Mouse (Mus musculus): ENCODE data around the gene March10. TPM values are rescaled to one million over a fixed set of nuclear protein-coding genes. Genes with fewer than 3 reads are reported as not detected.

Gene March10
- polyA plus RNA-seq, 1 experiment from 2014 or later = 0.31 TPM

DNA sequence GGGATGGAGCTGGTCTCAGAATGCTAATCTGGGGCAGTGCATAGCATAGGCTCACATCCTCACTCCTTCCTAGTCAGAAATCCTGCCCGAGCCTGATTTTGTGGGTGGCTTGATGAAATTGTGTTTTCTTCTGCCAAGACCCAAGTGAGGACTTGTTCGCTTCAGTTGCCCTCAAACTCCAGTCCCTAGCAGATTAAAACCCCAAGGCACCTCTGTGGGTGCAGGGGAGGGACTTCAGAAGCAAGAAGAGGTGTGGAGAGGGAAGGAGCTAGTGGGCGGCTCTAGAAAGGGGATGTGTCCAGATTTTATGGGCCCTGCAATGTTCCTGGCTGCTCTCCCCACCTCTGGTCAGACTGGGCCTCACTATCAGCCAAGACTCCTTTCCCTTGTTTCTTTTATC, 125.4 kb downstream of the March10 start:
- DNase-seq (ENCODE audit: low spot score) (no peak), ATAC-seq (replicated peaks; ENCODE audit: insufficient number of reproducible peaks, low FRiP score, low TSS enrichment, low read depth) (no peak)
- H3K4me3 ChIP-seq (ENCODE audit: low read depth, low read length) = no peak overlapping the region
- H3K36me3 ChIP-seq (replicated peaks; ENCODE audit: control insufficient read depth, insufficient read depth, low read depth, low read length) = peaks cover under 1% of the 10 kb centered on the region; the same call in 1 of the 2 replicates
- no peaks in the 10 kb centered on the region for H3K27me3 ChIP-seq (ENCODE audit: control insufficient read depth, insufficient read depth, low read length)
- H3K4me1 ChIP-seq (ENCODE audit: control insufficient read depth, insufficient read depth, low read length) = no peaks in the 10 kb centered on the region
- no peak overlapping the region for H3K27ac ChIP-seq (replicated peaks; ENCODE audit: low read depth, low read length)
- H3K4me2 ChIP-seq (ENCODE audit: low read depth, low read length) = no peak overlapping the region
- H3K9me3 ChIP-seq (replicated peaks; ENCODE audit: control insufficient read depth, low read length) = no peaks in the 10 kb centered on the region
- H3K9ac ChIP-seq (replicated peaks; ENCODE audit: low read length) = no peak overlapping the region
- 89% methylated on average over 3 of the region's 3 CpGs for WGBS

DNA sequence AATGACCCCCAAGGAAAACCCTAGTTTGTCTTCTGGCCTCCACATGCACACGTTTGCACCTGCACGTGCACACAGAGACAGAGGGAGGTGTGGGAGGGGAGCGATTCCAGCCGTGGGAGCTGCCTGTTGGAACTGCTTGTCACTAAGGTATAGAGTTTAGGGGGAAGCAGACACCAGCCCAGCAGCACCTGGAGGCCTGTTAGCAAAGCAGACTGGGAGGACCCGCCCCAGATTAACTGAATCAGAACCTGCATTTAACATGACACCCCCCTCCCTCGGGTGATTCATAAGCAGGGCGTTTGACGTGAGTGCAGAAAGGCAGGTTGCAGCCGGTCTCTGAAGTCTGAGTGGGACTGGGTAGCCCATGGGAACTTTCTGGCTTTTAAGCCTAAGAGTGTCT, 126.6 kb downstream of the March10 start:
- H3K27ac ChIP-seq (replicated peaks; ENCODE audit: low read depth, low read length) = no peak overlapping the region
- H3K4me1 ChIP-seq (ENCODE audit: control insufficient read depth, insufficient read depth, low read length) = no peaks in the 10 kb centered on the region
- no peak for DNase-seq (ENCODE audit: low spot score)
- H3K36me3 ChIP-seq (replicated peaks; ENCODE audit: control insufficient read depth, insufficient read depth, low read depth, low read length) = no peaks in the 10 kb centered on the region
- WGBS = 72% methylated on average over 9 of the region's 9 CpGs
- no peak overlapping the region for H3K4me2 ChIP-seq (ENCODE audit: low read depth, low read length)
- no peaks in the 10 kb centered on the region for H3K27me3 ChIP-seq (ENCODE audit: control insufficient read depth, insufficient read depth, low read length)
- H3K9ac ChIP-seq (replicated peaks; ENCODE audit: low read length) = no peak overlapping the region
- ATAC-seq (replicated peaks; ENCODE audit: insufficient number of reproducible peaks, low FRiP score, low TSS enrichment, low read depth) = no peak
- no peak overlapping the region for H3K4me3 ChIP-seq (ENCODE audit: low read depth, low read length)
- no peaks in the 10 kb centered on the region for H3K9me3 ChIP-seq (replicated peaks; ENCODE audit: control insufficient read depth, low read length)

- Histone ChIP-seq H3K9ac (replicated peaks; ENCODE audit: low read length) (no peak overlapping the region), H3K27me3 (ENCODE audit: control insufficient read depth, insufficient read depth, low read length) (no peaks in the 10 kb centered on the region), H3K4me1 (ENCODE audit: control insufficient read depth, insufficient read depth, low read length) (no peaks in the 10 kb centered on the region), H3K36me3 (replicated peaks; ENCODE audit: control insufficient read depth, insufficient read depth, low read depth, low read length) (no peaks in the 10 kb centered on the region), H3K4me2 (ENCODE audit: low read depth, low read length) (no peak overlapping the region), H3K4me3 (ENCODE audit: low read depth, low read length) (no peak overlapping the region), H3K27ac (replicated peaks; ENCODE audit: low read depth, low read length) (no peak overlapping the region), H3K9me3 (replicated peaks; ENCODE audit: control insufficient read depth, low read length) (no peaks in the 10 kb centered on the region)
- DNase-seq (ENCODE audit: low spot score) = no peak
- WGBS = 82% methylated on average over 3 of the region's 3 CpGs
- ATAC-seq (replicated peaks; ENCODE audit: insufficient number of reproducible peaks, low FRiP score, low TSS enrichment, low read depth) = no peak
Measured at GRCm38 (mm10) chr11:105327101-105327500, 129.4 kb downstream of the March10 start.

DNA sequence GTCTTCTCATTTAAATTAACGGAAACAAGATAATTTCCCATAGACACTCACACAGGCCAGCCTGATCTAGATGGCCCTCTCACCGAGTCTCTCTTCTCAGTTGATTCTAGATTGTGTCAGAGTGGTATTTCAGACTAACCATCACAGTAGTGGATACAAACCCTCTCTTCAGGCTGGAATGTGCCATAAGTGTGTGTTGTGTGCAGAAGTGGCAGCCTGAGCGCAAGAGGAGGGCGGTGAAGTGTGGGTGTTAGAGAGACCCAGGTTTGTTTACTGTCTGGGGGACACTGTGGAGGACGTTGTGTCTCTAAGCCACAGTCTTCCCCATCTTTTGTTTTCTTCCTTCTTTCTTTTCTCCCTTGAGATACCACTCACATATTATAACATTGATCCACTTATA, 133.0 kb downstream of the March10 start:
- H3K27me3 ChIP-seq (ENCODE audit: control insufficient read depth, insufficient read depth, low read length) = no peaks in the 10 kb centered on the region
- H3K4me1 ChIP-seq (ENCODE audit: control insufficient read depth, insufficient read depth, low read length) = no peaks in the 10 kb centered on the region
- DNase-seq (ENCODE audit: low spot score) (no peak), ATAC-seq (replicated peaks; ENCODE audit: insufficient number of reproducible peaks, low FRiP score, low TSS enrichment, low read depth) (no peak)
- H3K4me3 ChIP-seq (ENCODE audit: low read depth, low read length) = no peak overlapping the region
- 89% methylated on average over 5 of the region's 5 CpGs for WGBS
- no peaks in the 10 kb centered on the region for H3K36me3 ChIP-seq (replicated peaks; ENCODE audit: control insufficient read depth, insufficient read depth, low read depth, low read length)
- no peaks in the 10 kb centered on the region for H3K9me3 ChIP-seq (replicated peaks; ENCODE audit: control insufficient read depth, low read length)
- H3K4me2 ChIP-seq (ENCODE audit: low read depth, low read length) = no peak overlapping the region
- no peak overlapping the region for H3K27ac ChIP-seq (replicated peaks; ENCODE audit: low read depth, low read length)
- no peak overlapping the region for H3K9ac ChIP-seq (replicated peaks; ENCODE audit: low read length)

DNA sequence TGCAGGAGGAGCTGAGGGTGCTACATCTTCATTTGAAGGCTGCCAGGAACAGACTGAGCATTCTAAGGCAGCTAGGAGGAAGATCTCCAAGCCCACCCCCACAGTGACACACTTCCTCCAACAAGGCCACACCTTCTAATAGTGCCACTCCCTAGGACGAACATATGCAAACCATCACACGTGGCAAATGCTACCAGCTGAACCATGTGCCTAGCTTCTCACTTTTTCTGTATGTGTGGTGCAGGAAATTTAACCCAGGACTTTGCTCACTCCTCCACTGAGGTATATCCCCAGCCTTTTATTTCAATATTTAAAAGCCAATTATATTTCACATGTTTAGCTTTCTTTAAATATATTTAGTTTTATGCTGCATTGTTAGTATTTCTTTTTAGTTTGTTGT, 135.4 kb downstream of the March10 start:
- H3K27ac ChIP-seq (replicated peaks; ENCODE audit: low read depth, low read length) = no peak overlapping the region
- no peak overlapping the region for H3K9ac ChIP-seq (replicated peaks; ENCODE audit: low read length)
- no peak overlapping the region for H3K4me3 ChIP-seq (ENCODE audit: low read depth, low read length)
- H3K4me1 ChIP-seq (ENCODE audit: control insufficient read depth, insufficient read depth, low read length) = no peaks in the 10 kb centered on the region
- no peaks in the 10 kb centered on the region for H3K36me3 ChIP-seq (replicated peaks; ENCODE audit: control insufficient read depth, insufficient read depth, low read depth, low read length)
- no peak overlapping the region for H3K4me2 ChIP-seq (ENCODE audit: low read depth, low read length)
- H3K9me3 ChIP-seq (replicated peaks; ENCODE audit: control insufficient read depth, low read length) = no peaks in the 10 kb centered on the region
- 46% methylated on average over 2 of the region's 2 CpGs for WGBS
- H3K27me3 ChIP-seq (ENCODE audit: control insufficient read depth, insufficient read depth, low read length) = no peaks in the 10 kb centered on the region
- DNase-seq (ENCODE audit: low spot score) (no peak), ATAC-seq (replicated peaks; ENCODE audit: insufficient number of reproducible peaks, low FRiP score, low TSS enrichment, low read depth) (no peak)

- ATAC-seq (replicated peaks; ENCODE audit: insufficient number of reproducible peaks, low FRiP score, low TSS enrichment, low read depth) (no peak), DNase-seq (ENCODE audit: low spot score) (no peak)
- Histone ChIP-seq H3K27me3 (ENCODE audit: control insufficient read depth, insufficient read depth, low read length) (no peaks in the 10 kb centered on the region), H3K36me3 (replicated peaks; ENCODE audit: control insufficient read depth, insufficient read depth, low read depth, low read length) (no peaks in the 10 kb centered on the region), H3K4me3 (ENCODE audit: low read depth, low read length) (no peak overlapping the region), H3K9ac (replicated peaks; ENCODE audit: low read length) (no peak overlapping the region), H3K27ac (replicated peaks; ENCODE audit: low read depth, low read length) (no peak overlapping the region), H3K9me3 (replicated peaks; ENCODE audit: control insufficient read depth, low read length) (no peaks in the 10 kb centered on the region), H3K4me2 (ENCODE audit: low read depth, low read length) (no peak overlapping the region), H3K4me1 (ENCODE audit: control insufficient read depth, insufficient read depth, low read length) (peaks cover 3% of the 10 kb centered on the region)
- 96% methylated on average over 6 of the region's 6 CpGs for WGBS
Measured at GRCm38 (mm10) chr11:105317769-105318168, 138.8 kb downstream of the March10 start.

GRCm38 (mm10) chr11:105316121-105316520, 140.4 kb downstream of the March10 start:
- Histone ChIP-seq H3K27ac (replicated peaks; ENCODE audit: low read depth, low read length) (no peak overlapping the region), H3K4me1 (ENCODE audit: control insufficient read depth, insufficient read depth, low read length) (peaks cover 11% of the 10 kb centered on the region)
- ATAC-seq (replicated peaks; ENCODE audit: insufficient number of reproducible peaks, low FRiP score, low TSS enrichment, low read depth) = no peak

DNA sequence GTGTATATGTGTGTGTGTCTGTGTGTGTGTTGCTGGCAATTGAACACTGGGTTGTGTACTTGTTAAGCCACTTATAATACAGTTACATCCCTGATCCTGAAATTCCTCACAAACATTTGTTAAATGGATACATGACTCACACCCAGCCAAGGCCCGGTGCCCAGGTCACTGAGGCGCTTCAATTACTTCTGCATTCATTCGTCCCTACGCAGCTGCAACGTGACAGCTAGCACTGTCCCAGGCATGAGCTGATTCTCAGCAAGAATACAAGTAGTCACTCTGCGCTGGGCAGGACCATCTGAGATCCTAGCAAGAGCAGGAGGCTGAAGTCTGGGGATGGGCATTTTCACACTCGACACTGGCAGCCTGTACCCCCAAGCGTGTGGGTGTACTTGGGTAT, 141.2 kb downstream of the March10 start:
- no peaks in the 10 kb centered on the region for H3K36me3 ChIP-seq (replicated peaks; ENCODE audit: control insufficient read depth, insufficient read depth, low read depth, low read length)
- WGBS = 81% methylated on average over 8 of the region's 8 CpGs
- no peak overlapping the region for H3K9ac ChIP-seq (replicated peaks; ENCODE audit: low read length)
- DNase-seq (ENCODE audit: low spot score) (no peak), ATAC-seq (replicated peaks; ENCODE audit: insufficient number of reproducible peaks, low FRiP score, low TSS enrichment, low read depth) (no peak)
- no peak overlapping the region for H3K4me3 ChIP-seq (ENCODE audit: low read depth, low read length)
- peaks cover 11% of the 10 kb centered on the region for H3K4me1 ChIP-seq (ENCODE audit: control insufficient read depth, insufficient read depth, low read length)
- no peaks in the 10 kb centered on the region for H3K27me3 ChIP-seq (ENCODE audit: control insufficient read depth, insufficient read depth, low read length)
- H3K4me2 ChIP-seq (ENCODE audit: low read depth, low read length) = no peak overlapping the region
- no peak overlapping the region for H3K27ac ChIP-seq (replicated peaks; ENCODE audit: low read depth, low read length)
- H3K9me3 ChIP-seq (replicated peaks; ENCODE audit: control insufficient read depth, low read length) = no peaks in the 10 kb centered on the region

More at GRCm38 (mm10) chr11:105316121-105316520, 140.4 kb downstream of the March10 start:
- H3K27me3 ChIP-seq (ENCODE audit: control insufficient read depth, insufficient read depth, low read length) = no peaks in the 10 kb centered on the region
- no peak overlapping the region for H3K9ac ChIP-seq (replicated peaks; ENCODE audit: low read length)
- no peaks in the 10 kb centered on the region for H3K36me3 ChIP-seq (replicated peaks; ENCODE audit: control insufficient read depth, insufficient read depth, low read depth, low read length)
- no peak overlapping the region for H3K4me3 ChIP-seq (ENCODE audit: low read depth, low read length)
- no peak overlapping the region for H3K4me2 ChIP-seq (ENCODE audit: low read depth, low read length)
- no peak for DNase-seq (ENCODE audit: low spot score)
- WGBS = 89% methylated on average over 4 of the region's 4 CpGs
- no peaks in the 10 kb centered on the region for H3K9me3 ChIP-seq (replicated peaks; ENCODE audit: control insufficient read depth, low read length)
